Mouse (Mus musculus): Measurements from ENCODE around the gene Bahd1.

The Bahd1 gene

GRCm38 (mm10) chr2:118899981-118900825 is at the start of gene Bahd1:
Gene Bahd1 (plus strand): TSS chr2:118900377.
- peak; percentile 40 to 48 for DNase-seq (ENCODE audit: low spot score in 2 of 2)

DNA sequence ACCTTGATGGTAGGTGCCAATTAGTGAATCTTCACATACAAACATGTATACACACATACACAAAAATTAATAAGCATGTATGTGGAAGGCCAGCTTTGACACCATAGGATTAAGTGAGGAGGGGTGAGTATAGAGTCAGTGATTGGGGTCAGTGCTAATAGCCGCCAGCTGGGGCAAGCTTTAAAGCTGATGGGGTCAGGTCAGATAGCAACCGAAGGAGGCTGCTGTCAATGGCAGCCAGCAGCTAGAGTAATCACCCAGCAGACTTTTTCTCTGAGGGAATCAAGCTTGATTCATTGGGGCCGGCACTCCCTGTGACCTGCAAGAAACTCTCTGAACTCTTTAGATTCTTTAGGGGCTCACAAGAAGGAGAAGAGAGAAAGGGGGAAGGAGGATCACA is 48.4 kb upstream of the Bahd1 start:
- no peak for DNase-seq (ENCODE audit: low spot score in 2 of 2)

DNA sequence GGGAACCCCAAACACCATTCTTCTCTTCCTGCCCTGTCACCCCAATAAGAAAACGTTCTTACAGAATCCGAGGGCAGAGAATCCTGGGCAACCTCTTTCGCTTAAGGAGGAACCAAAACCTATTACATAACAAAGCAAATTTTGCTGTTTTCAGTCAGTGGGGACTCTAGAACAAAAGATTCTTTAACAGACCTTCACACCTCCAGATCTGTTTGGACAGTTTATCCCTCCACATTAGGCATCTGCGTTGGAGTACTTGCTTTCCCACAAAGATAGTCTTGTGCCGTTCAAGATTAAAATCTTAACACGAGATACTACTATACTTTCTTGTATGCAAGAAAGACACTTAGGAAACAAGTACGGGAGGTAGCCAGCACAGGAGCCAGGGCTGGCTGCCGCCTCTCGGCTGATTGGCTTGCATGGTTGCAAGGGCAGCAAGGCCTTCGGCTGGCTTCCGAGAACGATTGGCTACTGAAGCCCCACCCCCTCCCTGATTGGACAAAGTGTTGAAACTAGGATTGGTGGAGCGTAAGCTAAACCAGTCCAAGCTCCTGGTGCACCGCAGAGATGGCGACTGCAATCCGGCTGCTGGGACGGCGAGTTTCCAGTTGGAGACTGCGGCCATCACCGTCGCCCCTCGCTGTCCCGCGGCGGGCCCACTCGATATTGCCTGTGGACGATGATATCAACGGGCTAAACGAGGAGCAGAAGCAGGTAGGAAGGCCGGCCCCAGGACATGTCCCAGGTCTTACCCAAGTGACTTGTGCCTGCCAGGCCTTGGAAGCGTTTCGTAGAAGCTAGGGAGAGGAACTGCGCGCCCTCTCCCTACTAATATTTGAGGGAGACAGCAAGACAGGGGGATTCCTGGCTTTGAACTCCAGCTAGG is 38.5 kb upstream of the Bahd1 start, which contains the start of gene Ivd:
Gene Ivd (plus strand): TSS at position 501 of the 886 bp plus-strand sequence.
- DNase-seq (ENCODE audit: low spot score in 2 of 2) = peak; percentile 92 to 93

DNA sequence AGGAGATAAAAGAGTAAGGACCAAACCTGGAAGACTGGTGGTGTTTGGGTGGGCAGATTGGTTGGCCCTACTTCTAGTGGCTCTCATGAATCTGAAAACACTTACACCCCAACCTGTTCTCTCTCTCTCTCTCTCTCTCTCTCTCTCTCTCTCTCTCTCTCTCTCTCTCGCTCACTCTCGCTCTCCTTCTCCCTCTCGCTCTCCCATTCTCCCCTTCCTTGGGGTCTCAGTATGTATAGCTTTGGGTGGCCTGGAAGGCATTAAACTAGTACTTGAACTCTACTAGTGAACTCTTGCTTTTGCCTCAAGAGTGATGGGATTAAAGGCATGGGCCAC is 37.9 kb upstream of the Bahd1 start:
- no peak for DNase-seq (ENCODE audit: low spot score in 2 of 2)

DNA sequence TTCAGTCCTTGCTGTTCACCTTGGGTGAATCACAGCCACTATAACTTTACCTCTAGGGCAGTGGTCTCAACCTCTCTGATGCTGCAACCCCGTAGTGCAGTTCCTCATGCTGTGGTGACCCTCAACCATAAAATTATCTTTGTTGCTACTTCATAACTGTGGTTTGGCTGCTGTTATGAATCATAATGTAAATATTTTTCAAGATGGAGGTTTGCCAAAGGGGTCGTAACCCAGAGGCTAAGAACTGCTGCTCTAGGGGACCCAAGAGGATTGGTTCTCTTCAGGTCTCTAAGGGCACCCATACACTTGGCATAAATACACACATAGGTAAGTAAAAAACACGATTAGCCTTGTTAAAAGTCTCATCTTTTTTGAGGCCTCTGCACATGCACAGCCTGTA is 29.6 kb upstream of the Bahd1 start:
- DNase-seq (ENCODE audit: low spot score in 2 of 2) = no peak

GRCm38 (mm10) chr2:118871032-118871431 is 29.1 kb upstream of the Bahd1 start:
- no peak for DNase-seq (ENCODE audit: low spot score in 2 of 2)

- no peak for DNase-seq (ENCODE audit: low spot score in 2 of 2)
Observed at GRCm38 (mm10) chr2:118873018-118873417, 27.2 kb upstream of the Bahd1 start.

DNA sequence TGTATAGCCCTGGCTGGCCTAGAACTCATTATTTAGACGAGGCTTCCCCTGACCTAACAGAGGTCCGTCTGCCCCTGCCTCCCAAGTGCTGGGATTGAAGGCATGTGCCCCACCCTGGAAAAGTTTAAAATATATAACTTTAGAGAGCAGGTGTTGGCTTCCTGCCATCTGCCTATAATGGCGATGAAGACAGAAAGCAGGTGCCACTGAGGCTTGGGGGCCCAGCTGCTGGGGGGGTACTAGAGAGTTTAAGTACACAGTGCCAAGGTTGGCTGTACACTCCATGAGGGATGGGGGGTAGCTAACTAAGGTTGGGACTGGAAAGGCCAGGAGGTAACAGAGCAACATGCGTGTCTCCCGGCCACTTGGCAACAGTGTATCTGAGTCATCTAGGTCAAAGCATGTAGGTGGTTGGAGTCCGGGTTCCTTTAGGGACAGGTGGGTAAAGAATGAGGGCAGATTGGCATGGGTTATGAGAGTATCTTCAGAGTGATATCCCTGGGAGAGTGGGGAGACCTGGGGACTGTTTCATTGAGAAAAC is 26.2 kb upstream of the Bahd1 start:
- DNase-seq (ENCODE audit: low spot score in 2 of 2) = no peak

DNA sequence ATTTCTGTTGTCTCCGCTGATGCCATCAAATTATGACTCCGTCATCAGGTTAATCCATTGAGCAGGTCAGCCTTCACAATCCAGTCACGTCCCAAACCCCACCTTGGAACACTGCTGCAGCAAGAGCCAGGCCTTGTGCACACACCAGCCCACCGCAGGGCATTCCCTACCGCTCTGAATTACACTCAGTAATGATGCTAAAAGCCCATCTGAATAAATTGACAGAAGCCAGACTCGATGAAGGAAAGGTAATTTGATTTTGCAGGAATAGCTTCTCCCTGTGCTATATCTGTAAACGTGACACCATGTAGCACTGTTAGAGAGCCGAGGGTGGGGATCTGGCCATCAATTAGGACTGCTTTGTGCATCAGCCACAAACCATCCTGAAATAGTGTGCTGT is 24.9 kb upstream of the Bahd1 start:
- no peak for DNase-seq (ENCODE audit: low spot score in 2 of 2)

DNA sequence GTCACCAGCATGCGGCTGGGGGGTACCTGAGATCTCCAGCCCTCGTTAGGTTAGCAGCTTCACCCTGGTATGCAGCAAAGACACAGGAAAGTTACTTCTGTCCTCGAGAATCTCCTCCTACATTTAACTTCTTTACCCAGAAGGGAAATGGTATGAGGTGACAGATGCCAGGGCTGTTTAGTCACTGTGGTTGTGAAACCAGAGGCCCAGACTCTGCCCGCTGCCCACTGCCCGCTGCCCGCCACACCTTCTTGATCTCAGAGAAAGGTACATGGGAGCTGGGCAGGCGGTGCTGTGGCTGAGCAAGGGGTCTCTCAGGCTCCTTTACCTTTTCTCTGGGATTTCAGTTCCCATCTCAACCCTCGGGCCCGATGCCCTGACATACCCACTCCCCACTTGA is 23.7 kb upstream of the Bahd1 start:
- DNase-seq (ENCODE audit: low spot score in 2 of 2) = no peak

DNA sequence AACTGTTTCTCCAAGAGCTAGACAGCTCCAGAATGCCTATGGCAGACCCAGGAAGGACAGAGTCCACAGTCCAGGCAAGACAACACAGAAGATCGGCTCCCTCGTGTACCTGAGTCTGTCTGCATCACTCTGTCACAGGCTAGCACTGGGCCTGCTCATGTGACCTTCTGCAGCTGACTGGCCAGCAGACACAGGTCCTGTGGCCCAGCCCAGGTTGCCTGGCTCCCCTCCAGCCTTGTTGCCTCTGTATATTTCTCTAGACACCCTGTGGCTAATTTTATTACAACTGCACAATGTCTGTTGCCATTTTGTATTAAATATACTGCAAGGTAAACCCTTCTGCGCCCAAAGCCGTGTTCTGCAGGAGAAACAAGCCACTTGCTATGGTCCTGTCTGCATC is 19.2 kb upstream of the Bahd1 start:
- no peak for DNase-seq (ENCODE audit: low spot score in 2 of 2)

DNA sequence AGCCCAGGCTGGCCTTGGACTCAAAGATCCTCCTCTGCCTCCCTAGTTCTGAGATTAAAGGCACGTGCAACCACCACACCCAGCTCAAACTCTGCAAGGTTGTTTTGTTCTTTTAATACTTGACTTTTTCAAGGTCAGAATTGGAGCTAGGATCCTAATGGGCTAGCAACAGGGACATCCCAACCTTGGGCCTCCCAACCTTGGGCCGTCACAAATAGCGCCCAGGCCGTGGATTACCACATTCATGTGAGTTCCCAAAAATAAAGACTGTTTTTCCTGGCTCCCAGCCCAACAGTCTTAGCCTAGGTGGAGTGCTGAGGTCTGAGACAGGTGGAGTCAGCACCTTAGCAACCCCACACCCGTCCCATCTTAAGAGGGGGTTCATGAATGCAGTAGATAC is 18.2 kb upstream of the Bahd1 start:
- no peak for DNase-seq (ENCODE audit: low spot score in 2 of 2)

DNA sequence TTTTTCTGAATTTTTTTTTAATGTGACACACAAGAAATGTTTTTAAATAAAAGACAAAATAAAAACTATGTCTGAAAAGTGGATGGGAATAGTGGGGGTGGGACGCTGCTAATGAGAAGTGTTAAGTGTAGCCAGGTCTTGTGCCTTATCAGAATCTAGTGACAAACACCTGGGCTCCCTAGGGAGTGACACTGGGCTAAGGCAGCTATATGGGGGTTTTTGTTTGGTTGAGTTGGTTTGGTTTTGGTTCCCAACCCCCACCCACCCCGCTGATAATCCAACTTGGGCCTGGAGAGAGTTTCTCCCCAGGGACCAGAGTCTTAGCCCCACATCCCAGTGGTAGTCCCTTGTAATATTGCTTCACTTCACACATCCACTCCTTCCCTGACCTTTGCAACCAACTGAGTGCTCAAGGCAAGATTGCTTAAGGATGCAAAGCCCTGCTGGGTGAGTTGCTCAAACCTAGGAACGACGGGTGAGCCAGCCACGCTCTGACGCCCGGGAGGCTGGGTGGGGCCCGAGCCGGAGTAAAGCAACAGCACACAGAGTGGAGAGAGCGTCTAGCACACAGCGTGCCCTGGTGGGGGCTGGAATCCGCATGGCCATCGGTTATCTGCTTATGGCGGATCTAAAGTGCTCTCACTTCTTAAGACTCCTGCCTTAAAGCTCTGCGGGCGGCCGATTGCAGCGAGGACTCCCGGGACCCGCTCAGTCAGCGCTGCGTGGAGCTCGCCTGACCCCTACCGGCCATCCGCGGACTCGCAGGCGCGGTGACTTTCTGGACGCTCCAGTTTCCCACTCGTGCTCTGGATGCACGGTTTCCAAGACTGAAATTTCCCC is 17.1 kb upstream of the Bahd1 start:
- DNase-seq (ENCODE audit: low spot score in 2 of 2) = peak; percentile 92 to 95

- DNase-seq (ENCODE audit: low spot score in 2 of 2) = no peak
Observed at GRCm38 (mm10) chr2:118887440-118887839, 12.7 kb upstream of the Bahd1 start.

GRCm38 (mm10) chr2:118887845-118888548 is 12.2 kb upstream of the Bahd1 start:
- DNase-seq (ENCODE audit: low spot score in 2 of 2) = no peak

DNA sequence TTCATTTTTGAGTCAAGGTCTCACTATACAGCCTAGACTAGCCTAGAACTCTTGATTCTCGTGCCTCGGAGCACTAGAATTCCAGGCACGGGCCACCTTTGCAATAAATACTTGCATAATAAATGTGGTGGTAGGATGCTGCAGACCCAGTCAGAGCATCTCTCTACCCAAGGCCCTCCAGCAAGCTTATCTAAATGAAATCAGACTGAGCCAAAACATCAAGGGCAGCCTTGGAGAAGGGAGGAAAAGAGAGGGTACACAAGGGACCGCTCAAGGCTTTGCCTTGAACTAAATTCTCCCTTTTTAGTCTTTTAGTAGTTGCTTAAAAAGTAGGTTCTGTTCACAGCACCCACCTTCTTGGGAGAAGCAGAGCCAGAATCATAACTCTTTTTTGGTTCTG is 9.0 kb upstream of the Bahd1 start:
- no peak for DNase-seq (ENCODE audit: low spot score in 2 of 2)

DNA sequence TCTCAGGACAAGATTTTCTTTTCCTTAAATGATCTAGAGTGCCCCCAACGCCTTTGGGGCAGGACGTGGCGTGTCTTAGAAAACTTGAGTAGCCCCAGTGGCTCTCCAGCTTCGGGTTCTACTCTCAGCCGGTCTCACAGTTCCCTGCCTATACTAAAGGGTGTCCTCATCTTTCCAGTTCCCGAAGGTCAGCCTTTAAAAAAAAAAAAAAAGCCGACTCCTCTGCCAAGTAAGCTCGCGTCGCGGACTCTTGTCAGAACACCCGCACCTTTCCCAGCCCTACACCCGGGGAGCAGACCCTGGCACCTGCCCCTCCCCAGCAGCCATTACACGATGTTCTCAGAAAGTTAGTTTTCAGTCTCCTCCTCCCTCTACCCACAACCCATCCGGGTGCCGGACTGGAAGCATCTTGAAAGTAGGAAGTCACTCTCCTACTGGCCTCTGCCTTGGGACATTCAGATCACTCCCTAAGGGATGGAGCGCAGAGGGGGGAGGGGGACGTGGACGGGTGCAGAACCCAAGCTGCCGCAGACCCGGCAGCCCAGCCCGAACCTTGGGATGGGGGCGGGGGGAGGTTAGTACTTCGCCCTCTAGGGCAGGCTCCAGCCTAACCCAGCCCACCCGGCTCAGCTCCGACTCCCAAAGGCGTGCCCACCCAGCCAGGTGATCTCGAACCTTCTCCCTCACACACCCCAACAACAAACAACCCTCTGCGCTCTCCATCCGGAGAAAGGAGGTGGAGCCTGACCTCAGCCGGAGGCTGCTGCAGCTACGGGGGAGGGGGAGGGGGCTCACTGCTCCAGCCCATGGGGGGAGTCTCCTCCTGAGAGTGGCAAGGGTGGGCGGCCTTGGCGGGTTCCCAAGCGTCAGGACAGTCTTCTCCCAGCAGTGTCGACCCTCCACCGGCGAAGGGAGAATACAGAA is 3.9 kb upstream of the Bahd1 start:
- no peak for DNase-seq (ENCODE audit: low spot score in 2 of 2)

DNA sequence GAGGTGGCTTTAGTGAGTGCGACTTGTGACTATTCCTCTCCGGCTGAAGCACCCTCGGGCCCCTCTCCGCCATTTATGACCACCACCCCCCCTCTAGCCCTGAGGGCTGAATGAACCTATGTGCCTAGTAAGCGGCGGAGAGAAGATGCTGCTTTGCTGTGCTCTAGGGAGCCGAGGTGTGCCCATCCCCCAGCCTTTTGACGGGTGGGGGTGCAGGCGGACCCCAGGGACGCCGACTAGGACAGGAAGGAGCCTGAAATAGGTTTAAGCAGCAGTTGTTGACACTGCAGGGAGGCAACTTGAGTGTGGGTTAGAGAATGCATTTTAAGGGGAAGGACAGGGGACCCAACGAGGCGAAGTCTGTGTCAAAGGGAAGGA is 3.3 kb upstream of the Bahd1 start:
- DNase-seq (ENCODE audit: low spot score in 2 of 2) = no peak

- DNase-seq (ENCODE audit: low spot score in 2 of 2) = no peak
Observed at GRCm38 (mm10) chr2:118897392-118897791, 2.8 kb upstream of the Bahd1 start.

GRCm38 (mm10) chr2:118897808-118898207 is 2.4 kb upstream of the Bahd1 start:
- no peak for DNase-seq (ENCODE audit: low spot score in 2 of 2)

All from right cerebral cortex, adult 2 months (tissue).